Mouse (Mus musculus): ENCODE results near the gene Slc18a2. TPM values are rescaled to one million over a fixed set of nuclear protein-coding genes. Genes with fewer than 3 reads are reported as not detected.

The Slc18a2 gene
- polyA plus RNA-seq, 1 experiment from 2014 or later, result 28.6 TPM

GRCm38 (mm10) chr19:59344304-59344711, 83.6 kb downstream of the Slc18a2 start:
- Histone ChIP-seq H3K9ac (peak overlapping the region; percentile 94), H3K36me3 (ENCODE audit: poor library complexity, severe bottlenecking) (no peaks in the 10 kb centered on the region), H3K4me3 (peak overlapping the region; percentile 92), H3K27ac (no peak overlapping the region), H3K4me1 (peaks cover 44% of the 10 kb centered on the region), H3K4me2 (peak overlapping the region; percentile 91), H3K27me3 (0 out of 2 replicates have a peak, but pooled peaks cover 3% of the 10 kb centered on the region), H3K9me3 (replicated peaks) (no peaks in the 10 kb centered on the region)
- WGBS, result under 1% methylated on average over 14 of the region's 14 CpGs
- no peak for ATAC-seq

- Histone ChIP-seq H3K36me3 (ENCODE audit: poor library complexity, severe bottlenecking) (no peaks in the 10 kb centered on the region), H3K4me2 (peak overlapping the region; percentile 91), H3K4me1 (peaks cover 44% of the 10 kb centered on the region), H3K9ac (peak overlapping the region; percentile 94), H3K9me3 (replicated peaks) (no peaks in the 10 kb centered on the region), H3K4me3 (peak overlapping the region; percentile 92), H3K27me3 (0 out of 2 replicates have a peak, but pooled peaks cover 3% of the 10 kb centered on the region), H3K27ac (peak overlapping the region; percentile 91)
- peak; percentile 80 for ATAC-seq
- WGBS, result under 1% methylated on average over 53 of the region's 70 CpGs
Observed at GRCm38 (mm10) chr19:59345081-59345657, 84.5 kb downstream of the Slc18a2 start.

Other genes starting within 250 kb of the Slc18a2 start
- gene Shtn1, start 184.8 kb upstream of the Slc18a2 start, polyA plus RNA-seq (2015; fragmentation: Nextera tagmentation; extraction: Ambion mirVana), result 24.0 and 25.3 TPM in 2 replicates
- gene Vax1, start 90.8 kb upstream of the Slc18a2 start, polyA plus RNA-seq (2015; fragmentation: Nextera tagmentation; extraction: Ambion mirVana), result 0.90 and 1.0 TPM in 2 replicates
- not detected in 2 replicates for gene Kcnk18, start 41.7 kb upstream of the Slc18a2 start, polyA plus RNA-seq (2015; fragmentation: Nextera tagmentation; extraction: Ambion mirVana)
- gene Rps12-ps3, start 61.4 kb downstream of the Slc18a2 start, polyA plus RNA-seq (2015; fragmentation: Nextera tagmentation; extraction: Ambion mirVana), result 5.0 and 7.9 TPM in 2 replicates
- 8.4 and 9.4 TPM in 2 replicates for gene Pdzd8, start 84.9 kb downstream of the Slc18a2 start, polyA plus RNA-seq (2015; fragmentation: Nextera tagmentation; extraction: Ambion mirVana)
- 29.8 and 37.3 TPM in 2 replicates for gene Emx2, start 197.5 kb downstream of the Slc18a2 start, polyA plus RNA-seq (2015; fragmentation: Nextera tagmentation; extraction: Ambion mirVana)